Mouse (Mus musculus) midbrain, embryonic 12.5 days (tissue): ENCODE data around the gene Sh3pxd2a. TPM values are rescaled to one million over a fixed set of nuclear protein-coding genes. Genes with fewer than 3 reads are reported as not detected.

Experiments used
- ATAC-seq: fragments of 200-750 bp; cut with Nextera tagmentation; 2 replicates; pipeline ENCODE4 v1.8.0; 2017; ENCODE audit warnings: low read depth, moderate TSS enrichment, moderate library complexity; ENCODE audit not compliant: low FRiP score
- H3K27ac ChIP-seq: fragments of 300-500 bp; sonication (generic); replicated peaks from 2 replicates; pipeline ENCODE4 v1.5.1; 2016; ENCODE audit warnings: mild to moderate bottlenecking
- H3K27me3 ChIP-seq: fragments of 300-500 bp; sonication (generic); 2 replicates; pipeline ENCODE4 v1.6.1; 2016; ENCODE audit warnings: mild to moderate bottlenecking
- H3K36me3 ChIP-seq: fragments of 300-500 bp; sonication (generic); 2 replicates; pipeline ENCODE4 v1.6.1; 2016
- H3K4me1 ChIP-seq: fragments of 300-500 bp; sonication (generic); 2 replicates; pipeline ENCODE4 v1.6.1; 2016
- H3K4me2 ChIP-seq: fragments of 300-500 bp; sonication (generic); replicated peaks from 2 replicates; pipeline ENCODE4 v1.6.1; 2016; ENCODE audit warnings: mild to moderate bottlenecking, moderate library complexity
- H3K4me3 ChIP-seq: fragments of 300-500 bp; sonication (generic); 2 replicates; pipeline ENCODE4 v1.5.1; 2016; ENCODE audit warnings: mild to moderate bottlenecking
- H3K9ac ChIP-seq: fragments of 300-500 bp; sonication (generic); replicated peaks from 2 replicates; pipeline ENCODE4 v1.6.1; 2016; ENCODE audit warnings: mild to moderate bottlenecking, moderate library complexity
- H3K9me3 ChIP-seq: fragments of 300-500 bp; sonication (generic); 2 replicates; pipeline ENCODE4 v1.6.1; 2016; ENCODE audit warnings: mild to moderate bottlenecking
- WGBS: fragments of 180-500 bp; shearing (Covaris S2); methylation state at CpG from one replicate; pipeline ENCODE4 v1.1.7; 2016; 5-methylcytosine and 5-hydroxymethylcytosine counted together
- polyA plus RNA-seq: library from polyadenylated mRNA; unstranded; fragments of >200 nt; fragmentation: Nextera tagmentation; extraction: Ambion mirVana; gene quantifications from 2 replicates; pipeline ENCODE4 v1.2.1, GENCODE M21; 2016

Sh3pxd2a gene
- polyA plus RNA-seq, 1 experiment from 2014 or later: 3.2 TPM

GRCm38 (mm10) chr19:47305401-47305800, 158.8 kb downstream of the Sh3pxd2a start:
- no peak overlapping the region for H3K27ac ChIP-seq
- no peak for ATAC-seq
- no peaks in the 10 kb centered on the region for H3K9me3 ChIP-seq
- no peak overlapping the region for H3K9ac ChIP-seq
- no peaks in the 10 kb centered on the region for H3K36me3 ChIP-seq
- H3K4me2 ChIP-seq: no peak overlapping the region
- 89% methylated on average over 10 of the region's 10 CpGs for WGBS
- no peak overlapping the region for H3K4me3 ChIP-seq
- H3K27me3 ChIP-seq: peaks cover 5% of the 10 kb centered on the region; the same call in 1 of the 2 replicates
- peaks cover 23% of the 10 kb centered on the region for H3K4me1 ChIP-seq

DNA sequence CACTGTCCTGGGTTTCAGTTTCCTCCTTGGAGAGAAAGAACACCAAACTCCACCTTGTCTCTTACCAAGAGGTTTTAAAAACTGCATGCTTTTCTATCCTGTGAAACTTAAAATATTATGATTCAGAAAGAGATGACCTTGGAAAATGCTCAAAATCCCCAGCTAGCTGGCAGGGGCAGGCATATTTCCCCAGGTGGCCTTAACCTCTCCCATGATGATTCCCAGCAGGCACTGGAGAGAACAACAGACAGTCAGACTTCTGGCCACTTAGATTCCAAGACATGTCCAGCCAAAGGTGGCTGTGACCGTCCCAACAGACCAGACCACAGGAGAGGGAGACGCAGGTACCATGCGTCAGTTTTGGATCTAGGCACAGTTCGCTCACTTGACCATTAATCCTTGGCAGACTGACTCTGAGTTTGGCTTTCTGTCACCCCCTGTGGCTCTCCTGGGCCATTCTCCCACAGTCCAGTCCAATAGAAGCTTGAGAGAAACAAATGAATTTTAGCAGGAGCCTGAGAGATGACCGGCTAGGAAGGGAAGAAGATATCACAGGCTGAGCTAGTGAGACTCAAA, 159.9 kb downstream of the Sh3pxd2a start:
- Histone ChIP-seq H3K27ac (no peak overlapping the region), H3K9ac (no peak overlapping the region), H3K4me1 (peaks cover 23% of the 10 kb centered on the region), H3K4me2 (no peak overlapping the region), H3K9me3 (no peaks in the 10 kb centered on the region), H3K4me3 (no peak overlapping the region), H3K36me3 (no peaks in the 10 kb centered on the region), H3K27me3 (peaks cover 5% of the 10 kb centered on the region; the same call in 1 of the 2 replicates)
- WGBS: 81% methylated on average over 5 of the region's 5 CpGs
- ATAC-seq: no peak

DNA sequence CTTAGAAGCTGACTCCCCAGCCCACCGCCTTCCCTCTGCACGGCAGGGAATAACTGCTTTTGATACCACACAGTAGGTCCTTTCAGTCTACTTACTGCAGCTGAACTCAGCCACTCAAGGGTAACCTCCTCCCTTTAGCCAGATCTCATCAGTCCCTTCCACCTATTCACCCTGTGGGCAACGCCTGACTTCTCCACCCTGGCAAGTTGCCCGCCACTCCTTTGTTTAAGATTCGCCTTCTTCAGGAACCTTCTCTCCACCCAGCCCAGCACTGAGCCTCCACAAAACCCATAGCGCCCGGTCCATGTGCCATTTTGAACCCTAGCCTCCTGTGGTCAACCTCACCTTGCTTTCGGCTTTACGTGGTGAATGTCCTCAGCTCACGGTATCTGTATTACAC, 161.1 kb downstream of the Sh3pxd2a start:
- Histone ChIP-seq H3K4me2 (no peak overlapping the region), H3K9me3 (no peaks in the 10 kb centered on the region), H3K27ac (0 out of 2 replicates have a peak overlapping the region, but pooled peaks have one; percentile 87), H3K36me3 (no peaks in the 10 kb centered on the region), H3K4me1 (peaks cover 23% of the 10 kb centered on the region), H3K27me3 (peaks cover 5% of the 10 kb centered on the region; the same call in 1 of the 2 replicates), H3K4me3 (no peak overlapping the region), H3K9ac (no peak overlapping the region)
- no peak for ATAC-seq
- WGBS: 85% methylated on average over 10 of the region's 10 CpGs

DNA sequence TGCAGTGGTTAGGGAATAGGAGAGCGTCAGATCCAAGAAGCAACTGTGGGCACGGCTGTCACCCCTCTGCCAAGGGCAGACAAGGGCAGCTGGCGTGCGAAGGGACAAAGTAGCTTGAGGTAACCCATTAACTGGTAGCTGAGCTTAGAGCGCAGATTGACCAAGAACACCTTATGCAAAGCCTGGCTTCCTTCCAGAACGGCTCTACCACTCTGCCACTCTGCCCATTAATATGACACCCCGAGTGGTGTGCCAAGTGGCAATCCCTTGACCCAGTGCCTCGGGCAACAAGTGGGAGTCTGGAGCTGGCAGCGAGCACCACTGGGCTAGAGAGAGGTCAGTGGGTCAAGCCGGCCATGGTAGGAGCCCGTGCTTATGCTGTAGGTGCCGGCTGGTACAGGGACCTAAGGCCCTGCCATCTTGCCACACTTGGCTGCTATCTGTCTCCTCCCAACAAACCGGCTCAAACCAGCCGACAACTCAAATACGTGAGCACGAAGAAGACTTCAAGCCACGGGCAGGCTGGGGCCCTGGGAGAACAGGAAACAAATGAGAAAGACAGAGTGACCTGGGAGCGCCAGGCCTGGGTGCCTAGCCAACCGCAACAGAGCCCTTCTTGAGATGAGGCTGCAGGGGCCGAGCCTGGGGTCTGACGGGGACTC, 161.9 kb downstream of the Sh3pxd2a start:
- no peak overlapping the region for H3K4me3 ChIP-seq
- ATAC-seq: 0 out of 2 replicates have a peak, but pooled peaks have one; percentile 32
- H3K9ac ChIP-seq: no peak overlapping the region; the same call in 1 of the 2 replicates
- 59% methylated on average over 21 of the region's 21 CpGs for WGBS
- peak overlapping the region; percentile 36 for H3K4me2 ChIP-seq
- H3K27me3 ChIP-seq: peaks cover 5% of the 10 kb centered on the region; the same call in 1 of the 2 replicates
- H3K27ac ChIP-seq: peak overlapping the region; percentile 87
- peaks cover 23% of the 10 kb centered on the region for H3K4me1 ChIP-seq
- no peaks in the 10 kb centered on the region for H3K9me3 ChIP-seq
- no peaks in the 10 kb centered on the region for H3K36me3 ChIP-seq

GRCm38 (mm10) chr19:47301303-47302190, 162.7 kb downstream of the Sh3pxd2a start:
- 5% methylated on average over 19 of the region's 19 CpGs for WGBS
- no peak overlapping the region; the same call in 1 of the 2 replicates for H3K9ac ChIP-seq
- peak overlapping the region; percentile 36 for H3K4me2 ChIP-seq

DNA sequence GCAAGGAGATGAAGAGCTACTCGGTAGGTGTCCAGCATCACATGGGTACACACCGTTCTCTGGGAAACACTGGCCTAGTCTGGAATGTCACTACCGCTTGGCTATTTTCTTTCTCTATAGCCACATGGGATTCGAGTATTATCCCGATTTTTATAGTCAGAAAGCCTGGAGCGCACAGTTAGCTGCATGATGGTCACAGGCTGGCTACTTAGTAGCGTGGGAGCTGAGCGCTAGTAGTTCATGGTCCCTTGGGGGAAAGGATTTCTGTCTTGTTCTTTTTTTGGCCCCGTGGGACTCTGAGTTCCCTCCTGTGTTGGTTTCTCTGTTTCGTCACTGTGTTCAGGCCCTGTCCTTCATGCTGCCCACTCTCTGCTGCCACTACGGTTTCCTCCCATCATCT, 166.1 kb downstream of the Sh3pxd2a start:
- no peak overlapping the region for H3K4me3 ChIP-seq
- no peaks in the 10 kb centered on the region for H3K36me3 ChIP-seq
- 78% methylated on average over 11 of the region's 11 CpGs for WGBS
- H3K4me1 ChIP-seq: peaks cover 25% of the 10 kb centered on the region
- H3K27ac ChIP-seq: no peak overlapping the region
- H3K9ac ChIP-seq: no peak overlapping the region
- no peak for ATAC-seq
- H3K4me2 ChIP-seq: no peak overlapping the region
- no peaks in the 10 kb centered on the region for H3K9me3 ChIP-seq
- H3K27me3 ChIP-seq: 0 out of 2 replicates have a peak, but pooled peaks cover 5% of the 10 kb centered on the region

More at GRCm38 (mm10) chr19:47301303-47302190, 162.7 kb downstream of the Sh3pxd2a start:
- H3K27ac ChIP-seq: peak overlapping the region; percentile 87
- peaks cover 23% of the 10 kb centered on the region for H3K4me1 ChIP-seq
- no peaks in the 10 kb centered on the region for H3K36me3 ChIP-seq
- no peaks in the 10 kb centered on the region for H3K9me3 ChIP-seq
- no peak overlapping the region for H3K4me3 ChIP-seq
- H3K27me3 ChIP-seq: peaks cover 5% of the 10 kb centered on the region; the same call in 1 of the 2 replicates
- ATAC-seq: peak; percentile 86

GRCm38 (mm10) chr19:47292451-47292951, 171.7 kb downstream of the Sh3pxd2a start:
- ATAC-seq: no peak
- Histone ChIP-seq H3K9ac (no peak overlapping the region), H3K36me3 (no peaks in the 10 kb centered on the region), H3K27ac (no peak overlapping the region), H3K9me3 (no peaks in the 10 kb centered on the region), H3K4me2 (no peak overlapping the region), H3K27me3 (no peaks in the 10 kb centered on the region), H3K4me3 (no peak overlapping the region), H3K4me1 (peaks cover 25% of the 10 kb centered on the region)
- 50% methylated on average over 7 of the region's 7 CpGs for WGBS

DNA sequence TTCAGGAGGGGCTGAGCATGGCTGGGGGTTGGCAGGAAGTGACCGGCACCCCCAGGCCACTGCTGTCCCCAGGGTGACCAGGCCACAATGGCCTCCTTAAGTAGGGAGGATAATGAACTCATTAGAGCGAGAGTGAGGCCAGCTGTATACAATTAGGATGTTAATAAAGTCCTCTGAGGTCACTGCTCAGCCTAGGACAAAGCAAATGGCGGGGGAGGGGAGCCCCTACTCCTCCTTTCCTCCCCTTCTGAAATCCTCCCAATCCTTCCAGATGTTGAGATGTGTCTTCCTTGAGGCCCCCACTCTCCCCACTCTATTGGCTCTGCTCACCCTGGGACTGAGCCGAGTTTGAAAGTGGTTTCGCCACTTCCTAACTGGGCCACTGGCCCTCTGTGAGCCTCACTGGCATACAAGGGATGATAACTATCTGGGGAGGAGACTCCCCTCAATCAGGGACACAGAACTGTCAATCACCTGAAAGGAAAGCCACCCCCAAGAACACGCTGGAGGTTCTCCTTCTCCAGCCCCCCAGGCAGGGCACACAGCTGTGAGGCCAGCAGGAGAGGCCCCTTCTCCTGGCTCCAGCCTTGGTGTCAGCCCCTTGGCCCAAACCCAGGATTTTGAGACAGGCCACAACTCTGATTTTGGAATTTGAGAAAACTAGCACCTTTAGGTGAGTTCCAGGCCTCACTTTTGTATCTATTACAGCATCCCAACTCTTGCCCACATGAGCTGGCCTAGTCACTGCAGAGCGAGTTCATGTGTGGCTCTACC, 172.7 kb downstream of the Sh3pxd2a start:
- no peaks in the 10 kb centered on the region for H3K9me3 ChIP-seq
- no peak overlapping the region for H3K4me2 ChIP-seq
- H3K36me3 ChIP-seq: no peaks in the 10 kb centered on the region
- peak; percentile 72 for ATAC-seq
- H3K4me1 ChIP-seq: peaks cover 25% of the 10 kb centered on the region
- WGBS: 23% methylated on average over 7 of the region's 7 CpGs
- H3K27ac ChIP-seq: peak overlapping the region; percentile 52
- no peak overlapping the region for H3K9ac ChIP-seq
- no peaks in the 10 kb centered on the region for H3K27me3 ChIP-seq
- H3K4me3 ChIP-seq: no peak overlapping the region

- WGBS: 67% methylated on average over 17 of the region's 17 CpGs
- no peak overlapping the region for H3K4me2 ChIP-seq
- peaks cover 5% of the 10 kb centered on the region; the same call in 1 of the 2 replicates for H3K36me3 ChIP-seq
- H3K4me3 ChIP-seq: no peak overlapping the region
- no peaks in the 10 kb centered on the region for H3K9me3 ChIP-seq
- peaks cover 15% of the 10 kb centered on the region for H3K4me1 ChIP-seq
- H3K27ac ChIP-seq: no peak overlapping the region
- H3K9ac ChIP-seq: no peak overlapping the region
- H3K27me3 ChIP-seq: no peaks in the 10 kb centered on the region
- no peak for ATAC-seq
These were observed 177.2 kb downstream of the Sh3pxd2a start for GRCm38 (mm10) chr19:47286886-47287450.

- Histone ChIP-seq H3K4me1 (peaks cover 2% of the 10 kb centered on the region; the same call in 1 of the 2 replicates), H3K9ac (no peak overlapping the region), H3K4me3 (no peak overlapping the region), H3K9me3 (no peaks in the 10 kb centered on the region), H3K27me3 (no peaks in the 10 kb centered on the region), H3K4me2 (no peak overlapping the region), H3K36me3 (peaks cover 5% of the 10 kb centered on the region; the same call in 1 of the 2 replicates), H3K27ac (no peak overlapping the region)
- ATAC-seq: no peak
- WGBS: 74% methylated on average over 6 of the region's 6 CpGs
These were observed 178.6 kb downstream of the Sh3pxd2a start for GRCm38 (mm10) chr19:47285581-47285980.
